Mouse (Mus musculus): ENCODE results near the gene Bcorl1.
A peak's percentile ranks its signal among the peaks of the same experiment; 100 is the strongest.

The Bcorl1 gene

GRCm38 (mm10) chrX:48341141-48341540, at the start of gene Bcorl1:
TSS of gene Bcorl1 (plus strand) at chrX:48341358.
- DNase-seq = peak; percentile 22 to 30

- no peak for DNase-seq
Measured at GRCm38 (mm10) chrX:48291413-48291812, 49.7 kb upstream of the Bcorl1 start.

GRCm38 (mm10) chrX:48305356-48305755, 35.8 kb upstream of the Bcorl1 start:
- DNase-seq = no peak

GRCm38 (mm10) chrX:48310706-48311517, 30.2 kb upstream of the Bcorl1 start:
- no peak for DNase-seq

- DNase-seq = no peak
Measured at GRCm38 (mm10) chrX:48311727-48312126, 29.4 kb upstream of the Bcorl1 start.

GRCm38 (mm10) chrX:48314530-48315079, 26.6 kb upstream of the Bcorl1 start:
- peak; percentile 77 to 81 for DNase-seq

GRCm38 (mm10) chrX:48317444-48317843, 23.7 kb upstream of the Bcorl1 start:
- DNase-seq = no peak

- no peak for DNase-seq
Measured at GRCm38 (mm10) chrX:48318194-48318593, 23.0 kb upstream of the Bcorl1 start.

GRCm38 (mm10) chrX:48340441-48341049, 613 bp upstream of the Bcorl1 start:
- DNase-seq = peak; percentile 23 to 30

- peak; percentile 30 to 36 for DNase-seq
Measured at GRCm38 (mm10) chrX:48341621-48342161, 533 bp downstream of the Bcorl1 start.

GRCm38 (mm10) chrX:48342731-48343130, 1.6 kb downstream of the Bcorl1 start:
- peak; percentile 16 to 18 for DNase-seq

- peak; percentile 82 to 90 for DNase-seq
Measured at GRCm38 (mm10) chrX:48343461-48343952, 2.3 kb downstream of the Bcorl1 start.

- no peak for DNase-seq
Measured at GRCm38 (mm10) chrX:48343966-48344642, 2.9 kb downstream of the Bcorl1 start.

- DNase-seq = peak; percentile 24 to 25
Measured at GRCm38 (mm10) chrX:48344643-48345384, 3.7 kb downstream of the Bcorl1 start.

GRCm38 (mm10) chrX:48345385-48345932, 4.3 kb downstream of the Bcorl1 start:
- peak; percentile 12 to 41 for DNase-seq

GRCm38 (mm10) chrX:48355346-48355745, 14.2 kb downstream of the Bcorl1 start:
- DNase-seq = no peak

- DNase-seq = no peak
Measured at GRCm38 (mm10) chrX:48365836-48366577, 24.8 kb downstream of the Bcorl1 start.

GRCm38 (mm10) chrX:48367841-48368240, 26.7 kb downstream of the Bcorl1 start:
- no peak for DNase-seq

GRCm38 (mm10) chrX:48383643-48384042, 42.5 kb downstream of the Bcorl1 start:
- peak; percentile 39 to 59 for DNase-seq

- no peak for DNase-seq
Measured at GRCm38 (mm10) chrX:48385927-48386326, 44.8 kb downstream of the Bcorl1 start.

- DNase-seq = no peak
Measured at GRCm38 (mm10) chrX:48389380-48389779, 48.2 kb downstream of the Bcorl1 start.
